Mouse (Mus musculus) hindlimb bud, embryonic 11.5 days (tissue): ENCODE measurements around the gene Gpr1.
"Not testable (repeated sequence)": the region's sequence is repeated elsewhere in the genome, so short reads cannot be mapped to it uniquely, and the experiment has no call there.

Experiments used
- DNase-seq: peaks from one replicate; pipeline ENCODE4 v3.0.0-alpha.2; 2012; ENCODE audit warnings: low read depth, low spot score; ENCODE audit errors: extremely low spot score

The Gpr1 gene

DNA sequence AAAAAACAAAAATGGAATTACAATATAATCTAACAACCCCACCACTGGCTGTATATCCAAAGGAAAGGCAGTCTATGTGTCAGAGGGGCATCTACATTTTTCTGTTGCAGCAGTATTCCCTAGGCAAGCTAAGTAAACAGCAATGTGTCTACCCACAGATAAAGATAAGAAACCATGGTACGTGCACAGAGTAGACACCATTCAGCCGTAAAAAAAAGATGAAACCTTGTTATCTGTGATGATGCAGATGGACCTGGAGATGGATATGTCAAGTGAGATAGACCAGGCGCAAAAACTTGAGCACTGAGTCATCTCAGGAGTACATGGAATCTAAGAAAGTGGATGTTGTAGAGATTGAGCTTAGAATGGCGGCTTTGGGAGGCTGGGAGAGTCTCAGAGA lies 10.7 kb upstream of the Gpr1 start:
- DNase-seq: no peak

DNA sequence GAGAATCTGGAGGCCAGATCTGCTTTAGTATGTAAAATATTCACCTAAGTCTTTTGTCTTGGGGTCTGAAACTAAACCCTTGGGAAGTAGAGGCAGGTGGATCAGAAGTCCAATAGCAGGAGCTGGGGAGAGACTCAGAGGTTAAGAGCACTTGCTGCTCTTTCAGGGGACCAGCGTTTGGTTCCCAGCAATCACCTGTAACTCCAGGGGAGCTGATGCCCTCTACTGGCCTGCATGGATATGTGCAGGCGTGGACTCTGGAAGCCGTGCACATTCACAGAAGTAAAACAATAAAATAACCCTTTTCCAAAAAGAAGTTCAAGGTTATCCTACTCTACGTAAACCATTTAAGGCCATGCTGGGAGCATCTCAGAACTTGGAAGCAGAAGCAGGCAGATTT lies 4.9 kb upstream of the Gpr1 start:
- no peak for DNase-seq

DNA sequence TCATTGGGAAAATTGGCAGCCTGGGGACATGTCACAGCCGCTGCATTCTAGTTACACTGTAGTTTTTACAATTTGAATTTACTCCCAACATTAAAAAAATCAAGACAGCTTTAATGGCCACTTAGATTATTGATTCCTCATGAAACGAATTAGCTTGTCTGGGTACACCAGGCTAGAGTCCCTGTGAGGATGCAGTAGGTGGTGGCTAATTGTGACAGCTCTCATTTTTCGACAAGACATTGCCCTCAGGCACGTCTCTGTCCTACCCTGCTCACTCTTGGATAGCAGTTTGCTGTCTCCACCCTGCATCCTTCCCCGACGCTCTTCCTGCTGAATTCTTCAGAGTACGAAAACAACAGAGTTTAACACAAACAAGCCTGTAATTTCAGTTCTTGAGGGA lies 288 bp upstream of the Gpr1 start:
- DNase-seq: no peak

DNA sequence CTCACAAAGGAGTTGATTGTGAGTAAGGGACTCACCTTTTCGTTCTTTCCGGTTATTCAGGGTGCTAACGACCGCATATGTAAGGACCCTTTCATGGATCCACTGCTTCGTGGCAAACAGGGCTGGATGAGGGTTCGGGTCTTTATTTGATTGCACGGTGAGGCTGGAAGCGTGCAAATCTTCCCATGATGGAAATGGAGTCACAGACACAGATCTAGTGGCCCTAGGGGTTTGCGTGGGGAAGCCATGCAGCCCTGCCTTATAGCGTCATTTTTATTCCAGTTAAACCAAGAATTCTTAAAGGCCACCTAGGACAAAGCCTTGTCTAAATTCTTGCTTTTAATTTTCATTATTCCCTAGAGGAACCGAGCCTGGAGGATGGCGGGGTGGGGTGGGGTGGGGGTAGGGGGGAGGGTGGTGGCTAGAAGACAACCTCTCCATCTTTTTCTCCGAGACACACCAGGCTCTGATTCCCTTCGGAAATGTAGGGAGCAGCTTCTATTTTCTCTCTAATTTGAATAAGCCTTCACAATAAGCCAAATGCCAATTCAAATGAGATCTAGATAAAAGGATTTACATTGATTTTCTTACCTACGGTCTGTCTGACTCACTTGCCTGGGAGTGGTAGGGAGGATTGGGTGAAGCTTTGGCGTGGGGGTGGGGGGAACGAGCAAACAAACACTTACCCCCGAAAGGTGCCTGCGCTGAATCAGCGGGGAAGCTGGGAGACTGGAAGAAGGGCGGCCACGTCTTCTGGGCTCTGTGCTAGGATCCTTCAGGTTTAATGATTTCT lies 669 bp downstream of the Gpr1 start:
- DNase-seq: no peak

DNA sequence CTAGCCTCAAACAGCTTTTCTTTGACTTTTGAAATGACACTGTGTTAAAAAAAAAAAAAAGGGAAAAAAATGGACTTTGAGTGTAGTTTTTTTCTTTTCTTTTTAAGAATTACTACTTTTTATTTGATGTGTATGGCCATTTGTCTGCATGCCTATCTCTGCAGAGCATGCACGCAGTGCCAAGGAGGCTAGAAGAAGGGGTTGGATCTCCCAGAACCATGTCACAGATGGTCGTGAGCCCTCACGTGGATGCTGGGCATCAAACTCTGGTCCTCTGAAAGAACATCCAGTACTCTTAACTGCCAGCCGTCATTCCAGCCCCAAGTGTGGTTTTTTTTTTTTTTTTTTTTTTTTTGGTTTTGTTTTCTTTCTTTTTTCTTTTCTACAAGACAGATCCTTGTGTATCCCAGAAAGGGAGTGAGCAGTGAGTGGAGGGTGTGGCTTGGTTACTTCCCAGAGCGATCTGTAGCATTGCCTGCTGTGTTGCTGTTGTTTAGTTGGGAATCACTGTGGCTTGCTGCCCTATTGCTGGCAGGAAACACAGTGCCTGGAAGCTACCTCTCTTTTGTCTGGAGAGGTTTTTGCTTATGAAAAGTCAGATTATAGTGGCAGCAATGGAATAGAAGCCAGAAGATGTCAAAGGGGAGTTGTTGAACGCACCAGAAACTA lies 4.3 kb downstream of the Gpr1 start:
- DNase-seq: no peak

DNA sequence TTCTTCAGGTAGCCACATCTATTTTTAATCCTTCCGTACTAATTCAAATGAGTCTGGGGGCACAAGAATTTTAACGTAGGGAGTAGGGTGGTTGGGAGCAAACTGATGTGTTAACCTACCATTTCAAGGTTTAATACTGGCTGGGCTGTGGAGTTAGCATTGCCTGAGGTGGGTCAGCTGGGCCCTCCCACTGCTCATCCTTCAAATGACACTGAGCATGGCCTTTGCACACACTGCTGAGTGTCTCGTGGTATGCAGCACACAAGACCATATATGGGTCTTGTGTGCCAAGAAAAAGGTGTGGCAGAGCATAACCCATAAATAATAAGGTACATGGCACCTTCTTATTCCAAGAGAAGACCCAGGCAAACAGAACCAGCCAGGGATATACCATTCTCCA lies 6.7 kb downstream of the Gpr1 start:
- DNase-seq: no peak

DNA sequence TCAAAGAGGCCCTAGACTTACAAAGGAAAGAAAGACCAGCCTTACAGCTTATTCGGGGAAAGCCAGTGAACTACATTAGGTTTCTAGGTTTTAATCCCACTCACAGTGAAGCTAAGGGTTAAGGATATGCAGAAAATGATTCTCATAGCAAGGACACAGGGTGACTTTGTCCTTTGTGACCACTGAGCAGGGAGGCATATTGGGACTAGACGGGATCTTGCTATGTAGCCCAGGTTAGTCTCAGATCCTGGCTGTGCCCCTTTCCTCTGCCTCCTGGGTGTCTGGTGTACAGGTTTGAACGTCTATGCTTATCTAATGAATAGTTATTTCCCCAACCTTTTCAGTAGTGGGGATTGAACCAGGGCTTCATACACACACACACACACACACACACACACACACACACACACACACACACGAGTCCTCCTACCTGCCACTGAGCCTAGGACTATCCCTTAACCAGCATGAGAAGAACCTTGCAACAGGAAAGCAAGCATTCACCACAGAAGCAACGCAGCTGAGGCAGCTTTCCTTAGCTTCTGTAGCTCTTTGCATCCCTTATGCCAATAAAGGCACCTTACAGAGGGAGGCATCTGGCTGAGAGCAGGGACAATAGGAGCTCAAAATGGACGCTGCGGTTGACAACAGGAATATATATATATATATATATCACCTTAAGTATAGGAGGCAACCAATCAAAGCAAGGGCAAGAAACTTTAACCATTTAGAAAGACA lies 9.5 kb downstream of the Gpr1 start:
- DNase-seq: no peak

DNA sequence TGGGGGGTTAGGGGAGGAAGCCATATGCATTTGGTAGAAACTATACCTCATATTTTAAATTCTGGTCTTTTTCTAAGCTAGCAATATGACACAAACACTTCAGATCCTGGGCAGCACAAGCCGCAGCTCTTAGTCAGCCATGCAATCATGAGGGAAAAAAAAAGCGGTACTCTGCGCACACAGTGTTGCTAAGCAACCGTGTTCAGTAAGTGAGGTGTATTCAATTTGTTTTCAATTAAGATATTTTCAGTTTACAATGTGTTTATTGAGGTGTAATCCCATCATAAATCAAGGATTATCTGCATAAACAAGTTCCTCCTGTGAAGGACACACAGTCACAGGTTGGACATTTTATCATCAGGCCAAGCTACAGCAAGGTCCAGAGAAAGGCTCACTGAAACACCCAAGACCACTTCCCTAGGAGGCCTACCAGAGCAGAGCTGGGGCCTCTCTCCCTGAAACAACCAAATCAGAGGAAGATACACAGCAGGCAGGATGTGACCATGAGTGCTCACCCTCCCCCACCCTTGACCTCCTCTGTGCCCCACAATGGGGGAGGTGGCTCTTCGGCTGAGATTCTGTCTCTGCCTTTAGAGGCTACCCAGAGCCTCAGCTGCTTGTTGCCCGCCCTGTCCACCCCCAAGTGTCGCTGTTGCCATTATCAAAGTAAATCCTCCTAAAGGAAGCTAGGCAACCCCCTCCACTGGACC lies 10.2 kb downstream of the Gpr1 start:
- DNase-seq: peak; percentile 91

DNA sequence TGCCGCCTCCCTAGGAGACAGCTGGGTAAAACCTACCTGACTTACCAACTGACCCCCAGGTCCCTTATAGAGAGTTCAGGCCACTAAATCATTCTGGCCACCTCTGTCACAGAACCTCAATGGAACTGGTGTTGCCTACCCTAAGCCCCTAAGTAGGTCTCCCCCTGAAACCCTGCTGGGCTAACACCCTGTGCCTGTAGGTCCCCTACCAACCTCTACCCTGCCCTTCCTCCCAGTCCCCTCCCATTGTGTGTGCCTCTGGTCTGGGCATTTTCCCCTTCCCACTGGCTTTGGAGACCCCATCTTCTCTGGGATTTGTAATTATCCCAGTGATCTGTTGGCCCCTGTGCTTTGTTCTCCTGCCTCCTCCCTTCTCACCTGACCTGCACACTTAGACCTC lies 10.9 kb downstream of the Gpr1 start:
- no peak for DNase-seq

DNA sequence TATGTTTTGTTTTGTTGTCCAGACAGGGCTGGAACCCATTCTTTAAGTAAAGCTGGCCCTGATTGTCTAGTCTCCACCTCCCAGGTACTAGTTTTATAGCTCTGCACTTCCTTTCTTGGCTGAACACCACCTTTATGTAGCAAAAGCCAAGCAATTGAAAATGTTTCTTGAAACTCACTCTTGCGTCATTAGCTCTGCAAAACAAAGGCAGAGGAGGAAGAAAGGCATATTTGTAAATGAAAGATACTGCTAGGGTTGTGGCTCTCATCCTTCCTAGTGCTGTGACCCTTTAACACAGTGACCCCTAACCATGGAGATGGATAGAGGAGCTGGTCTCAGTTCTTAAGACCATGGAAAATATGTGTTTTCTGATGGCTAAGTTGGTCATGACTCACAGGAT lies 12.7 kb downstream of the Gpr1 start:
- DNase-seq: no peak

DNA sequence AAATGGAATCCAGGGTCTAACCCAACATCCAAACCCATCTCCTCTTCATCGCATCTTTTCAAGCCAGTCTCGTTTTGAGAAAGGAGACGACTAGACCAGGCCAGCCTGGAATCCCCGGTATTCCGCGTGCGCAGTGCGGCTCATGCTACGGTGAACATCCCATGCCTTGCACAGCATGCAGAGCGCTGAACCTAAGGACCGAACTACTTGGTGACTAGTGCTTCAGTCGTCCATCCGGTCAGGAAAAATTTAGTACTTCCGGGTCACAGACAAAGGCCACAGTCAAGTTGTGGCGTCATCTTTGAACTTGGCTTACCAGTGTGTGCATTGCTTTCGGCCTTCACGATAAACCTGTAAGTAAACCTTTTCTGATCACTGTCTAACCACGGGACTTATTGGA lies 14.0 kb downstream of the Gpr1 start:
- DNase-seq: no peak

DNA sequence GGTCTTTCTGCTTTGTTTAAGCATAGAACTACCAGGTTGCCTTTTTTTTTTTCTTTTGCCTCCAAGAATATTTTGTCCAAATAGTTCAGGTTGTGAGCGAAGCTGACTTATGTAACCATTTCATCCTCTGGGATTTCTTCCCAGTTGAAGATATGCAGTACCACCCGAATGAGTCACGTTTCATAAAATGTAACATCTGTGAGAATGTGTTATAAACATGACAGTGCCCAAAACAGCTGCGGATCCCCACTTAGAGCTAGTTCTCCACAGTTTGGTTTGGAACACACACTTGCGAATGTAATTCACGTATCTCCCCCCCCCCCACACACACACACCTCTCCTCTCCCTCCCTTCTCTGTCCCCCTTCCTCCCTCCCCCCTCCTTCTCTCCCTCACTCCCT lies 15.0 kb downstream of the Gpr1 start:
- DNase-seq: no peak

DNA sequence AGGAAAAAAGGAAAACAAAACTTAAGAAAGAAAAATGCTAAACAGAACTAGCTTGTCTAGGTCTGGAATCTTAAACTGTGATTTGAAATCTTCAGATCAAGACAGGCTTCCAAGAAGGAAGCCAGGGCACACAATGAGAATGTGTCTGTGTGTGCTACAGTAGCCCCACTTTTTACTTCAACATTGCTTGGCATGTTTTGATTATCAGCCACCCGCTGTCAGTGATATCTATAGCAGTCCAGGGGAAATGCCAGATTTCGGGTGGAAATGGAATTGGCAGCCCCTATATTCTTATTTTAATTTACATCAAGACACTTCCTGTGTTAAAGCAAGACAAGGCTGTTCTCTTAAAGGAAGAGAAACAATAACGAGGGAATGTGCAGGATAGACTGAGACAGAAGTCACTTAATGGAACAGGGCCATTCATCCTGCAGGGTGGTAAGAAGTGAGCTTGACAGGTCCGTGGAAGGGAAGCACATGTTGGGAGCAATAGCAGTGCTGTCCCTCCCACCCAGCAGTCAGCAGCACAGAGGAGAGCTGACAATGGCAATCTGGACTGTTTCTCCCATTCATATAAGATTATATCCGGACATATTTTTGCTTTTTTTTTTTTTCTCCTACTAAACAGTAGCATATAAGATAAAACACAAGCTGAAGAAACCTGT lies 18.4 kb downstream of the Gpr1 start:
- no peak for DNase-seq

DNA sequence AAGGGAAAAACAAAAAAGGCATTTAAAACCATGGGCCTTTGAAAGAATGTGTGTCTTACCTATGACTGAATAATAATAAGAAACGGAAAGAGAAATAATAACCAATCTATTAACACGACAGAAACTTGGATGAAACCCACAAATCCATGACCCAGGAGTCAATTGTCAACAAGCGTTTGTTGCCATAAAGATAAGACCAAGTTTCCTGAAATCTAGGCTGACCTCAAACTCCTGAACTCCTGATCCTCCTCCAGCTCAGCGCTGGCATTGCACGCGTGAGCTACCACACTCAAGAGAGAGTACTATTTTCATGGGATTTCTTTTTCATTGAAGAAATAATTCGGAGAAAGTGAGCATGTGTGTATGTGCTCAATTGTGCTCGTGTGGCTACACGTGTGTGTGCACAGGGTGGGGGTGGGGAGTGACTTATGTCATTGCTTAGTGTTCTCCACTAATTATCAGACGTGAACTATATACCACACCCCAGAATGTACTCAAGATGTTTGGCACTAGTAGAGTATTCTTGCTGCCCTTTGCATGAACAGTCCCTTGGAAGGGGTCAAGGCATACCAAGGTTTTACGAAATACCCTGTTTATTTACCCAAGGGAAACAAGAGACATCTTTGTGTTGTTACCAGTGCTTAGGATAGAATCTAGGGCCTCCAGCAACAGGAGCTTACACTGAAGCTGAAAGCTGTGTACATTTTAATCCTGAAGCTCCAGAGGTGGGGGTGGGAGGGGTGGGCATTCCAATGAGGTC lies 21.9 kb downstream of the Gpr1 start:
- no peak for DNase-seq

DNA sequence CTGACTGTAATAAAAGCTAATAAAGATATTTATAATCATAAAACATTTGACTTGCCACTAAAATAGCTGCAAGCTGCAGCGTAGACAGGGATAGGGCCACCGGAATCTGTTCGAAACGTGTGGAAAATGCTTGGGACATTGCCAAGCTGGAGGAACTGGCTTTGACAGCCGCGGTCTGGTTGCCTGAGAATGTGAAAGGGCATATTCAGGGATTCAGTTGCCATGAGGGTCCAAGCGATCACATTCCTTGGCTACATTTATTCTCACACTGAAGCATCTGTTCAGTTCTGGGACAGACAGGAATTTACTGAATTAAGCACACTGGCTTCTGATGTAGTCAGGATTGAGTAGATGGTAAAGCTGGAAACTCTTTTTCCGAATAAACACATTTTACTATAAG lies 23.5 kb downstream of the Gpr1 start:
- no peak for DNase-seq

DNA sequence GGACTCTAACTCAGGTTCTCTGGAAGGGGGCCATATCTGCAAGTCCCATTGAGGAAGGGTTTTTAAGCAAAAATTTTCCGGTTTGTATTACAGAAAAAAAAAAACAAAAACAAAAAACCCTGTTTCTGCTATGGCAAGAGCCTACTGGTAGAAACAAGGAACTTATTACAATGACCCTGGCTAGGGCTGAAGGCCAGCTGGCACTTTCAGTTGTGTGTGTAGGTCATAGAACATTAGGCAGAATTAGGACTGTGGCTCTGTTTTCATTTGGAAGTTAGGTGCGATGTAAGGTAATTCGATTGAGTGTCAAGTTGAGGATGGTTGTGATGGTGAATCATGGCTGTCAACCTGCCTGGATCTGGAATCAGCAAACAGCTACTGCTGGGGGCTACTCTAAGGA lies 25.8 kb downstream of the Gpr1 start:
- DNase-seq: no peak

DNA sequence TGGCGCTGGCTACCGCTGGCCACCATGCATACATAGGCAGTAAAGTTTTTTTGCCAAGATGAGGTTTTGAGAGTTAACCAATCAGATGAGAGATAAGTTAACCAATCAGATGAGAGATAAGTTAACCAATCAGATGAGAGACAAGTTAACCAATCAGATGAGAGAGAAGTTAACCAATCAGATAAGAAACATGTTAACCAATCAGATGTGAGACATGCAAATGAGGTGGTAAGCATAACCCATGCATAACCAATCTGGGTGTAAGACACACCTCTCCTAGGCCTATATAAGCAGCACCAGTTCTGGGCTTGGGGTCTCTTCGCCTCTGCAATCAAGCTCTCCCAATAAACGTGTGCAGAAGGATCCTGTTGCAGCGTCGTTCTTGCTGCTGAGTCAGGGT lies 28.9 kb downstream of the Gpr1 start:
- DNase-seq: not testable (repeated sequence)

DNA sequence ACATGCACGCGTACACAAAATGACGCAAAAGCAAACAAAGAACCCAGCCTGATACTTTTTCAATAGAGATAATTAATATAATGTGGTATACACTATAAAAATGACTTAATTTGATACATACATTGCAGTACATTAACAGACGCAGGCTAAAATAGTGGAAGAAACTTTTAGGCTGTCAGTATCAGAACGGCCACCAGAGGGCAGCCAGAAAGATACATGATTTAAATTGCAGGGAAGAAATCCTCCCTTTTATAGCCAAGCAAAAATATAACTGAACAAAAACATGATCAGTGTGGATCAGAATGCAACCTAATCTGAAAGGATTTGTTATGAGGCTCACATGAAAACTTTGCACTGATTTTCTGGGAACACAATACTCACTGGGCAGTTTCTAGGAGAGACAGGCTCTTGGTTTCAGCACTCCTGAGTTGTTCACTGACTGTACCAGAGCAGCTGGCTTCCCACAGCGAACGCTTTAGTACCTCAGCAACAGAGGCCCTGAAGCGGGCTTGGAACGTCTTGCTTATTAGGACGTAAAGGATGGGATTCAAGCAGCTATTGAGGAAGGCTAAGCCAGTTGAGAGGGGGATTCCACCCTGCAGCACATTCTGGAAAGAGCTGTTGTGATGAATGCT lies 31.6 kb downstream of the Gpr1 start:
- DNase-seq: no peak

DNA sequence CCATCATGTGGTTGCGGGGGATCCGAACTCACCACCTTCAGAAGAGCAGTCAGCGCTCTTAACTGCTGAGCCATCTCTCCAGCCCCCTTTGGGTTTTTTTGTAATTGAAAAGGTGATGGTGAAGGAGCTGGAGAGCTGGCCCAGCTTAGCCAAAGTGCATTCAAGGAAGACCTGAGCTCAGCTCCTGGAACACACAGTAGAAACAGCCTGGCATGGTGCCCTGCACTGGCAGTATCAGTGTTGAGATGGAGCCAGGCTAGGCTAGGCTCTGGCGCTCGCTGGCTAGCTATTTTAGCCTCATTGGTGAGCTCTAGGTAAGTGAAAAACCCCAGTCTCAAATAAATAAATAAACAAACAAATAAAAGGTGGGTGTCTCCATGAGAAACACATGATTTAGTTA lies 32.1 kb downstream of the Gpr1 start:
- DNase-seq: no peak

DNA sequence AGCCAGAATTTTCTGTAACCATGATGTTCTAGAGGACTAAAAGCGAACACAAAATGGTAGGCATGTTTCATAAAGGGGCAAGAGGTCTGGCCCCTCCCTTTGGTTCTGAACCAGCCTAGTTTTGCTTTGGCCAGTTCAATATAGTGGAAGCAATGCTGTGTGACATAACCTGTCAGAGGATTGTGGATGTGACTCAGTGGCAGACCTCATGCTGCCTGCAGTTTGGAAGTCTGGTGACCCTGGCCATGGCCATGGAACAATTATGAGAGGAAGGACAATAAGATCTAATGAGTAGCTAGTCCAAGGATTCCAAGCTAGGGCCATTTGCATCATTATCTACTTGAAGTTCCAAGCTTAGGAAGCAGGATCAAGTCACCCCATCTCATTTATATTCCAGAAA lies 32.9 kb downstream of the Gpr1 start:
- no peak for DNase-seq
